Mouse (Mus musculus): ENCODE results near the gene Unc79.

- TF ChIP-seq CTCF (IDR thresholded peaks at IDR 0.05) (no peak), EP300 (IDR thresholded peaks at IDR 0.05) (no peak)
These were observed 169.0 kb downstream of the Unc79 start for GRCm38 (mm10) chr12:103117517-103118193.
